Mouse (Mus musculus): ENCODE measurements at regions not wholly inside any gene's neighbourhood (a gene's known extent, or its start where the extent isn't known, plus 50 kb on each side); places are given as distances from the start of the nearest gene placed in this dataset.

DNA sequence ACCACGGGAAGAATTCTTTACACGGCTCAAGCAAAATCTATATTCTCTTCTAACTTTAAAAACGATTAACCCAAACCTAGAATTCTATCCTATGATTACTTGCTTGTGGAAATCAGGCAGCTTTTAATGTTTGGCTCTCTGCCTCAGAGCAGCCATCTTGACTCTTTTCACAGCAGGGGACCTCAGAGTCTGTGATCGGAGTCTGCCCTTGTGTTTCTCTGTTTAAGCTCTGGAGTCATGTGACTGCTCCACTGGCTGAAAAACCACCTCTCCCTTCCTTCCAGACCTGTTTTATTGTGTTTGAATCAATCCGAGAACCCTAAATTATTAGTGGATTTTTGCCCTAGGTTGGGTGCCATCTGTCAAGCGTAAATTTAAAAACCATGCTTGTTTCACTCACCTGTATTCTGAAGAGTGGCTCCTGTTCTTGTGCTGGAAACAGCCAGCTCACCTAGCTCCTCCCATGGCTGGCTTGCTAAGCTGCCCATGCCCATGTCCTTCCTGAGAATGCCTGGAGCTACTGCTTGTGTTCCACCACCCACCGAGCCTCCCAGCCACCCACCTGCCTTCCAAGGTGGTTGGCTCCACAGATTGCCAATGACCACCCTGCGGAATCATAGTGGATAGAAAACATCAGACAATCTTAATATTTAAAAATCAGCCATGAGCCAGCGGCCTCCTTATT, 62.6 kb downstream of the Perp start:
- Histone ChIP-seq H3K36me3 (ENCODE audit: control insufficient read depth, insufficient read depth, low read length) (no peaks in the 10 kb centered on the region), H3K79me2 (replicated peaks; ENCODE audit: control insufficient read depth, insufficient read depth, low read length) (no peaks in the 10 kb centered on the region), H3K4me3 (no peak overlapping the region), H3K27ac (no peak overlapping the region), H3K27me3 (ENCODE audit: control insufficient read depth, insufficient read depth, low read length) (no peaks in the 10 kb centered on the region), H3K4me1 (ENCODE audit: control insufficient read depth, insufficient read depth, low read length) (no peaks in the 10 kb centered on the region), H3K9ac (ENCODE audit: low read depth, low read length) (no peak overlapping the region)
- 91% methylated on average over 9 of the region's 9 CpGs for WGBS
- intact Hi-C loops (cut with DNase I), result loop anchor here (5.0 kb wide), 1 partner anchor 345 kb away; no protein-coding TSS in a partner anchor
- TF ChIP-seq CTCF (IDR thresholded peaks at IDR 0.05), result no peak
- TF ChIP-seq EP300 (IDR thresholded peaks at IDR 0.05; ENCODE audit: insufficient read depth, low read depth, low read length), result no peak
- TF ChIP-seq POLR2A (IDR thresholded peaks at IDR 0.05; ENCODE audit: insufficient read depth, low read depth, low read length), result no peak
- DNase-seq, result no peak

DNA sequence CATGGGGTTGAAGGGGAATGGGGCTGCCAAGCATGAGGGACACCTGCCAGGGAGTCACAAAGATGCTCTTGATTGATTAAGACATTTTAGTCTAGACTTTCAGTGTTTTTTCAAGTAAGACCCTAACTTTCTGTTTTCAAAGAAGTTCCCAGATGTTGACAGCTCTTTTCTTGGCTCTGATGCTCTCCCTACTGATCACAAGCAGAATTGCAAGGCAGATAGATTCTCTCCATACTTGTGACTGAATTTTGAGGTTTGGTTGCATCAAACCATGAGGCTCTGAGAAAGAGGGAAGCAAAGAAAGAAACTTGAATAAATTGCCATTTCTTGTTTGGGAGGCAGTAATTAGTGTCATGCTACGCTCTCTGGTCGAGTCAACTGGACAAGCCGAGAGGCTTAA, 64.5 kb downstream of the Perp start:
- no peak overlapping the region for H3K9ac ChIP-seq (ENCODE audit: low read depth, low read length)
- TF ChIP-seq POLR2A (IDR thresholded peaks at IDR 0.05; ENCODE audit: insufficient read depth, low read depth, low read length) (no peak), EP300 (IDR thresholded peaks at IDR 0.05; ENCODE audit: insufficient read depth, low read depth, low read length) (no peak), CTCF (IDR thresholded peaks at IDR 0.05) (peak; percentile 25)
- no peaks in the 10 kb centered on the region for H3K79me2 ChIP-seq (replicated peaks; ENCODE audit: control insufficient read depth, insufficient read depth, low read length)
- H3K27ac ChIP-seq, result no peak overlapping the region
- H3K4me3 ChIP-seq, result no peak overlapping the region
- H3K27me3 ChIP-seq (ENCODE audit: control insufficient read depth, insufficient read depth, low read length), result no peaks in the 10 kb centered on the region
- no peaks in the 10 kb centered on the region for H3K4me1 ChIP-seq (ENCODE audit: control insufficient read depth, insufficient read depth, low read length)
- intact Hi-C loops (cut with DNase I), result loop anchor here (5.0 kb wide), 1 partner anchor 347 kb away; no protein-coding TSS in a partner anchor
- 86% methylated on average over 3 of the region's 3 CpGs for WGBS
- DNase-seq, result no peak
- no peaks in the 10 kb centered on the region for H3K36me3 ChIP-seq (ENCODE audit: control insufficient read depth, insufficient read depth, low read length)

- Histone ChIP-seq H3K27me3 (ENCODE audit: control insufficient read depth, insufficient read depth, low read length) (no peaks in the 10 kb centered on the region), H3K4me3 (no peak overlapping the region), H3K36me3 (ENCODE audit: control insufficient read depth, insufficient read depth, low read length) (no peaks in the 10 kb centered on the region), H3K4me1 (ENCODE audit: control insufficient read depth, insufficient read depth, low read length) (no peaks in the 10 kb centered on the region), H3K79me2 (replicated peaks; ENCODE audit: control insufficient read depth, insufficient read depth, low read length) (no peaks in the 10 kb centered on the region), H3K9ac (ENCODE audit: low read depth, low read length) (no peak overlapping the region), H3K27ac (no peak overlapping the region)
- intact Hi-C loops (cut with DNase I), result no loop called here
- no peak for TF ChIP-seq EP300 (IDR thresholded peaks at IDR 0.05; ENCODE audit: insufficient read depth, low read depth, low read length)
- TF ChIP-seq CTCF (IDR thresholded peaks at IDR 0.05), result peak; percentile 64
- WGBS, result 18% methylated on average over 2 of the region's 2 CpGs
- peak in 1 of 2 experiments; percentile 6 for DNase-seq
Observed at GRCm38 (mm10) chr10:18910898-18911297, 66.1 kb downstream of the Perp start.

- Histone ChIP-seq H3K79me2 (replicated peaks; ENCODE audit: control insufficient read depth, insufficient read depth, low read length) (no peaks in the 10 kb centered on the region), H3K36me3 (ENCODE audit: control insufficient read depth, insufficient read depth, low read length) (no peaks in the 10 kb centered on the region), H3K27me3 (ENCODE audit: control insufficient read depth, insufficient read depth, low read length) (no peaks in the 10 kb centered on the region), H3K9ac (ENCODE audit: low read depth, low read length) (no peak overlapping the region), H3K4me3 (no peak overlapping the region), H3K27ac (no peak overlapping the region), H3K4me1 (ENCODE audit: control insufficient read depth, insufficient read depth, low read length) (no peaks in the 10 kb centered on the region)
- peak; percentile 67 for TF ChIP-seq CTCF (IDR thresholded peaks at IDR 0.05)
- TF ChIP-seq EP300 (IDR thresholded peaks at IDR 0.05; ENCODE audit: insufficient read depth, low read depth, low read length), result no peak
- intact Hi-C loops (cut with DNase I), result loop anchor here (1.0 to 5.0 kb wide), 2 partner anchors 269 to 600 kb away; no protein-coding TSS in a partner anchor
- 19% methylated on average over 6 of the region's 6 CpGs for WGBS
- DNase-seq, result no peak
Observed at GRCm38 (mm10) chr10:18917120-18917616, 72.3 kb downstream of the Perp start.

- 69% methylated on average over 3 of the region's 3 CpGs for WGBS
- intact Hi-C loops (cut with DNase I), result no loop called here
- no peak overlapping the region for H3K9ac ChIP-seq (ENCODE audit: low read depth, low read length)
- H3K27me3 ChIP-seq (ENCODE audit: control insufficient read depth, insufficient read depth, low read length), result no peaks in the 10 kb centered on the region
- no peak overlapping the region for H3K4me3 ChIP-seq
- no peaks in the 10 kb centered on the region for H3K4me1 ChIP-seq (ENCODE audit: control insufficient read depth, insufficient read depth, low read length)
- DNase-seq, result no peak
- H3K36me3 ChIP-seq (ENCODE audit: control insufficient read depth, insufficient read depth, low read length), result no peaks in the 10 kb centered on the region
- H3K27ac ChIP-seq, result no peak overlapping the region
- no peaks in the 10 kb centered on the region for H3K79me2 ChIP-seq (replicated peaks; ENCODE audit: control insufficient read depth, insufficient read depth, low read length)
- TF ChIP-seq POLR2A (IDR thresholded peaks at IDR 0.05; ENCODE audit: insufficient read depth, low read depth, low read length), result no peak
- no peak for TF ChIP-seq CTCF (IDR thresholded peaks at IDR 0.05)
- no peak for TF ChIP-seq EP300 (IDR thresholded peaks at IDR 0.05; ENCODE audit: insufficient read depth, low read depth, low read length)
Observed at GRCm38 (mm10) chr10:18923088-18923821, 78.4 kb downstream of the Perp start.

DNA sequence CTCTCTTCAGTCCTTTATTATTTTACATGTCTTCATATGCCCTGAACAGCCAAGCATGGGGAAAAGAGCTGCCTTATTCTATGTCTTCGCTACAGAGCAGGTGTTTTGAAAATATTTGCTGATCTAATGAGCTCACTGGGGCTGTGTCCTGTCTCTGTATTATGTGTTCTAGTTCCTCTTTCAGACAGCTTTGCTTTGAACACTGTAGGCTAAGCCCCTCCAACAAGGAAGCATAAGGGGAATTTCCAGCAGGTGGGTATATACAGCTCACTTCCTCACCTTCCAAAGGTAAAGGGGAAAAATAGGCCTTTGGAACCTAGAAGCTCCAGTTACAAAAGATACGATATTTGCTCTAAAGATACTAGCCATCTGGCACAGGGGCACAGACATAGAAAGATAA, 83.0 kb downstream of the Perp start:
- intact Hi-C loops (cut with DNase I), result no loop called here
- Histone ChIP-seq H3K27ac (no peak overlapping the region), H3K4me3 (no peak overlapping the region), H3K9ac (ENCODE audit: low read depth, low read length) (no peak overlapping the region), H3K4me1 (ENCODE audit: control insufficient read depth, insufficient read depth, low read length) (no peaks in the 10 kb centered on the region), H3K79me2 (replicated peaks; ENCODE audit: control insufficient read depth, insufficient read depth, low read length) (no peaks in the 10 kb centered on the region), H3K27me3 (ENCODE audit: control insufficient read depth, insufficient read depth, low read length) (no peaks in the 10 kb centered on the region), H3K36me3 (ENCODE audit: control insufficient read depth, insufficient read depth, low read length) (no peaks in the 10 kb centered on the region)
- TF ChIP-seq EP300 (IDR thresholded peaks at IDR 0.05; ENCODE audit: insufficient read depth, low read depth, low read length) (no peak), CTCF (IDR thresholded peaks at IDR 0.05) (no peak), POLR2A (IDR thresholded peaks at IDR 0.05; ENCODE audit: insufficient read depth, low read depth, low read length) (no peak)
- no peak for DNase-seq
- WGBS, result 81% methylated on average over 2 of the region's 2 CpGs
